Comparison of ENCODE assay signal across 8 mouse cellular contexts in genomic region chr16:97165444-97166121, GRCm38 (mm10). TPM values are rescaled to one million over a fixed set of nuclear protein-coding genes. Genes with fewer than 3 reads are reported as not detected.
DNase-seq lines count a peak whose midpoint lies in the region; ATAC-seq and TF ChIP-seq lines count a peak whose summit lies in the region.

No protein-coding gene starts in this region.

- 0 out of 2 replicates have a peak, but pooled peaks have one; percentile 15 for TF ChIP-seq CTCF in bone marrow macrophage, adult 2 months (IDR thresholded peaks at IDR 0.05; ENCODE audit: low read depth, low read length)

- no peak overlapping the region for H3K4me3 ChIP-seq in bone marrow macrophage, adult 2 months (ENCODE audit: insufficient read depth, low read length)
- peak overlapping the region; percentile 44 for H3K4me3 ChIP-seq in neural tube, embryonic 15.5 days (replicated peaks)

- peak overlapping the region; percentile 62 for H3K9ac ChIP-seq in neural tube, embryonic 15.5 days (replicated peaks)

- H3K36me3 ChIP-seq in neural tube, embryonic 15.5 days: no peaks in the 10 kb centered on the region

- H3K27me3 ChIP-seq in neural tube, embryonic 15.5 days (replicated peaks): no peaks in the 10 kb centered on the region

- 1% methylated on average over 21 of the region's 21 CpGs for WGBS in large intestine, adult 2 months
- WGBS in neural tube, embryonic 15.5 days: under 1% methylated on average over 21 of the region's 21 CpGs

- TF ChIP-seq POLR2A in bone marrow macrophage, adult 2 months (IDR thresholded peaks at IDR 0.05; ENCODE audit: borderline replicate concordance, low read depth, low read length): no peak

- ATAC-seq in neural tube, embryonic 15.5 days (ENCODE audit: low FRiP score): peak; percentile 83

- no peak overlapping the region for H3K27ac ChIP-seq in bone marrow macrophage, adult 2 months (ENCODE audit: insufficient read depth, low read depth, low read length)
- peak overlapping the region; percentile 86 for H3K27ac ChIP-seq in neural tube, embryonic 15.5 days (replicated peaks)

- H3K4me1 ChIP-seq in bone marrow macrophage, adult 2 months (ENCODE audit: control insufficient read depth, insufficient read depth, low read length): peaks cover 7% of the 10 kb centered on the region; the same call in 1 of the 2 replicates
- H3K4me1 ChIP-seq in neural tube, embryonic 15.5 days: peaks cover 58% of the 10 kb centered on the region

- H3K9me3 ChIP-seq in neural tube, embryonic 15.5 days (replicated peaks): no peaks in the 10 kb centered on the region

- peak overlapping the region; percentile 85 for H3K4me2 ChIP-seq in neural tube, embryonic 15.5 days

- intact Hi-C loops in heart, postnatal 36 days (cut with DNase I): loop anchor here (5.0 to 10.0 kb wide), 2 partner anchors 268 to 311 kb away; no protein-coding TSS in a partner anchor

- DNase-seq in ES-CJ7 (ENCODE audit: low read depth, low spot score): peak; percentile 73
- peak; percentile 12 for DNase-seq in fibroblast of lung, adult 2 months (ENCODE audit: low read depth)
- peak; percentile 25 to 33 for DNase-seq in heart, postnatal 36 days
- DNase-seq in large intestine, adult 2 months (ENCODE audit: low read depth, low spot score): peak; percentile 31
- DNase-seq in lung, adult 18-20 months: peak; percentile 10 to 11
- no peak for DNase-seq in adipocyte (ENCODE audit: low spot score)

RNA-seq across cellular contexts. Expression of gene Dscam, which starts 5.0 kb away (rescaled TPM):
- not detected in 2 replicates for polyA plus RNA-seq in bone marrow macrophage, adult 2 months (2012; ENCODE audit: insufficient read depth, insufficient read length, missing spikeins)
- total RNA-seq in heart, postnatal 36 days (2021): not detected
- 0.10 TPM in 2 replicates for polyA plus RNA-seq in large intestine, adult 2 months (2012; rRNA removed)
- polyA plus RNA-seq in neural tube, embryonic 15.5 days (2015; fragmentation: Nextera tagmentation; extraction: Ambion mirVana): 12.2 and 13.2 TPM in 2 replicates

Comparison
In these comparisons a context has a peak if more than half of its experiments do, and no peak if none do; other contexts are left out.
1. RNA of gene Dscam, which starts 5.0 kb away (polyA plus RNA-seq): 12.2 to 13.2 TPM in neural tube, embryonic 15.5 days; 0.10 TPM in large intestine, adult 2 months and not detected in bone marrow macrophage, adult 2 months; every median in the first group is over 10 times any median in the second.